Mouse (Mus musculus) midbrain, postnatal 0 days (tissue): Measurements from ENCODE around the gene Pus10. TPM values are rescaled to one million over a fixed set of nuclear protein-coding genes. Genes with fewer than 3 reads are reported as not detected.
"Not testable (repeated sequence)": the region's sequence is repeated elsewhere in the genome, so short reads cannot be mapped to it uniquely, and the experiment has no call there.

Experiments used
- ATAC-seq: fragments of 200-750 bp; cut with Nextera tagmentation; 2 replicates; pipeline ENCODE4 v1.8.0; 2017; ENCODE audit warnings: moderate number of reproducible peaks, mild to moderate bottlenecking, moderate TSS enrichment, moderate library complexity; ENCODE audit not compliant: low FRiP score
- DNase-seq: peaks from one replicate; pipeline ENCODE4 v3.0.0-alpha.2; 2015; ENCODE audit warnings: low spot score
- H3K27ac ChIP-seq: fragments of 300-500 bp; sonication (generic); 2 replicates; pipeline ENCODE4 v1.5.1; 2014; ENCODE audit warnings: low read depth, mild to moderate bottlenecking, low read length, mixed read lengths
- H3K27me3 ChIP-seq: fragments of 300-500 bp; sonication (generic); 2 replicates; pipeline ENCODE4 v1.6.1; 2014; ENCODE audit warnings: low read length, control low read depth, mixed read lengths; ENCODE audit not compliant: insufficient read depth
- H3K36me3 ChIP-seq: fragments of 300-500 bp; sonication (generic); 2 replicates; pipeline ENCODE4 v1.6.1; 2014; ENCODE audit warnings: low read length, control low read depth, mixed read lengths; ENCODE audit not compliant: insufficient read depth
- H3K4me1 ChIP-seq: fragments of 300-500 bp; sonication (generic); 2 replicates; pipeline ENCODE4 v1.6.1; 2014; ENCODE audit warnings: mild to moderate bottlenecking, control low read depth, antibody characterized with exemption, low read length, mixed read lengths; ENCODE audit not compliant: insufficient read depth
- H3K4me2 ChIP-seq: fragments of 300-500 bp; sonication (generic); 2 replicates; pipeline ENCODE4 v1.6.1; 2014; ENCODE audit warnings: low read depth, mild to moderate bottlenecking, low read length, mixed read lengths; ENCODE audit not compliant: poor library complexity, severe bottlenecking
- H3K4me3 ChIP-seq: fragments of 300-500 bp; sonication (generic); 2 replicates; pipeline ENCODE4 v1.5.1; 2014; ENCODE audit warnings: low read depth, mild to moderate bottlenecking, low read length, moderate library complexity
- H3K9ac ChIP-seq: fragments of 300-500 bp; sonication (generic); replicated peaks from 2 replicates; pipeline ENCODE4 v1.6.1; 2014; ENCODE audit warnings: mild to moderate bottlenecking, low read length, moderate library complexity, mixed read lengths; ENCODE audit not compliant: poor library complexity, severe bottlenecking
- H3K9me3 ChIP-seq: fragments of 300-500 bp; sonication (generic); 2 replicates; pipeline ENCODE4 v1.6.1; 2016; ENCODE audit warnings: low read length, control low read depth
- CTCF ChIP-seq: IDR thresholded peaks from 2 replicates; pipeline ENCODE4 v1.5.1; 2016; ENCODE audit warnings: antibody characterized with exemption, mild to moderate bottlenecking
- WGBS: fragments of 180-500 bp; shearing (Covaris S2); extraction: QIAGEN DNeasy Blood & Tissue Kit; methylation state at CpG from one replicate; pipeline ENCODE4 v1.1.7; 2014; 5-methylcytosine and 5-hydroxymethylcytosine counted together
- polyA plus RNA-seq: library from polyadenylated mRNA; unstranded; fragments of >200 nt; fragmentation: Nextera tagmentation; extraction: Ambion mirVana; gene quantifications from 2 replicates; pipeline ENCODE4 v1.2.1, GENCODE M21; 2015
- total RNA-seq: library from RNA; depleted of rRNA; stranded (reverse); fragments of >200 nt; gene quantifications from 2 replicates; pipeline ENCODE4 v1.2.3, GENCODE M21; 2014

Pus10 gene
- total and polyA plus RNA-seq, 2 experiments from 2014 or later: 9.5 to 11.2 TPM

GRCm38 (mm10) chr11:23753136-23753710, 87.7 kb downstream of the Pus10 start:
- H3K27me3 ChIP-seq: no peaks in the 10 kb centered on the region
- H3K9ac ChIP-seq: no peak overlapping the region
- no peak overlapping the region for H3K27ac ChIP-seq
- no peaks in the 10 kb centered on the region for H3K9me3 ChIP-seq
- ATAC-seq: no peak
- no peaks in the 10 kb centered on the region for H3K4me1 ChIP-seq
- no peak for DNase-seq
- no peaks in the 10 kb centered on the region for H3K36me3 ChIP-seq
- WGBS: 80% methylated on average over 1 of the region's 1 CpGs
- H3K4me2 ChIP-seq: no peak overlapping the region
- no peak for TF ChIP-seq CTCF
- no peak overlapping the region for H3K4me3 ChIP-seq

GRCm38 (mm10) chr11:23754329-23754728, 88.9 kb downstream of the Pus10 start:
- H3K4me1 ChIP-seq: no peaks in the 10 kb centered on the region
- no peak for DNase-seq
- H3K9me3 ChIP-seq: no peaks in the 10 kb centered on the region
- H3K27ac ChIP-seq: no peak overlapping the region
- TF ChIP-seq CTCF: no peak
- H3K4me2 ChIP-seq: no peak overlapping the region
- H3K36me3 ChIP-seq: no peaks in the 10 kb centered on the region
- no peak overlapping the region for H3K9ac ChIP-seq
- no peak for ATAC-seq
- H3K4me3 ChIP-seq: no peak overlapping the region
- H3K27me3 ChIP-seq: no peaks in the 10 kb centered on the region

- Histone ChIP-seq H3K4me2 (no peak overlapping the region), H3K4me1 (no peaks in the 10 kb centered on the region), H3K27me3 (no peaks in the 10 kb centered on the region), H3K4me3 (no peak overlapping the region), H3K9ac (no peak overlapping the region), H3K9me3 (no peaks in the 10 kb centered on the region), H3K36me3 (no peaks in the 10 kb centered on the region), H3K27ac (no peak overlapping the region)
- 85% methylated on average over 2 of the region's 2 CpGs for WGBS
- TF ChIP-seq CTCF: no peak
- ATAC-seq (no peak), DNase-seq (no peak)
These were observed 92.7 kb downstream of the Pus10 start for GRCm38 (mm10) chr11:23758218-23758617.

GRCm38 (mm10) chr11:23762635-23763034, 97.2 kb downstream of the Pus10 start:
- DNase-seq: no peak
- Histone ChIP-seq H3K4me2 (no peak overlapping the region), H3K27me3 (no peaks in the 10 kb centered on the region), H3K9ac (no peak overlapping the region), H3K4me3 (no peak overlapping the region), H3K36me3 (no peaks in the 10 kb centered on the region), H3K4me1 (no peaks in the 10 kb centered on the region), H3K27ac (no peak overlapping the region), H3K9me3 (no peaks in the 10 kb centered on the region)
- WGBS: 93% methylated on average over 2 of the region's 2 CpGs
- no peak for TF ChIP-seq CTCF
- no peak for ATAC-seq

- H3K36me3 ChIP-seq, H3K4me2 ChIP-seq, H3K9me3 ChIP-seq, H3K27me3 ChIP-seq, ATAC-seq, H3K9ac ChIP-seq, H3K4me1 ChIP-seq, DNase-seq, H3K4me3 ChIP-seq, H3K27ac ChIP-seq: not testable (repeated sequence)
- 86% methylated on average over 4 of the region's 5 CpGs for WGBS
These were observed 101.9 kb downstream of the Pus10 start for GRCm38 (mm10) chr11:23767369-23767768.

GRCm38 (mm10) chr11:23767928-23768327, 102.5 kb downstream of the Pus10 start:
- ATAC-seq: no peak
- WGBS: 84% methylated on average over 1 of the region's 1 CpGs
- no peak for DNase-seq

More at GRCm38 (mm10) chr11:23767928-23768327, 102.5 kb downstream of the Pus10 start:
- no peaks in the 10 kb centered on the region for H3K36me3 ChIP-seq
- H3K4me3 ChIP-seq: no peak overlapping the region
- no peaks in the 10 kb centered on the region for H3K9me3 ChIP-seq
- no peak overlapping the region for H3K9ac ChIP-seq
- H3K27ac ChIP-seq: no peak overlapping the region
- no peaks in the 10 kb centered on the region for H3K27me3 ChIP-seq
- H3K4me1 ChIP-seq: no peaks in the 10 kb centered on the region
- no peak for TF ChIP-seq CTCF
- H3K4me2 ChIP-seq: no peak overlapping the region
